Mouse (Mus musculus): ENCODE measurements at regions not wholly inside any gene's neighbourhood (a gene's known extent, or its start where the extent isn't known, plus 50 kb on each side); places are given as distances from the start of the nearest gene placed in this dataset.

DNA sequence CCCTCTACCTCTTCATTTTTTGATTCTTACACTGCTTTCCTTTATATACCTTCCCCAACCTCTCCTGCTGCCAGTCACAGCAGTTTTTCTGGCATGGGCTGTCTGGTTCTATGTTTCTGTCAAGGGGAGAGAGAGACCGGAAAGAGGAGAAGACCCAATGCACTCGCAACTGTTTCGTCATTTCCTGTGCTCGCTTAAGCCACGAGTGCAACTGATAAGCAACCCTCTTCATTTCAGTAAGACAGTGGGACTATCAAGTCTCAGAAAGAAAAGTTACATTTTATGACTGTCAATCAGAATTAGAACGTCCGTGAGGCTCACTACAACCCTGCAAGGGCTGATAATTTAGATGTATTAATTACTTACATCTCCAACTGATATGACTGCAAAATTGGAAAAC lies 312.2 kb downstream of the Etnk1 start:
- in situ Hi-C loops (cut with MboI; ENCODE audit: unreplicated experiment in 2 of 2) = no loop called here

DNA sequence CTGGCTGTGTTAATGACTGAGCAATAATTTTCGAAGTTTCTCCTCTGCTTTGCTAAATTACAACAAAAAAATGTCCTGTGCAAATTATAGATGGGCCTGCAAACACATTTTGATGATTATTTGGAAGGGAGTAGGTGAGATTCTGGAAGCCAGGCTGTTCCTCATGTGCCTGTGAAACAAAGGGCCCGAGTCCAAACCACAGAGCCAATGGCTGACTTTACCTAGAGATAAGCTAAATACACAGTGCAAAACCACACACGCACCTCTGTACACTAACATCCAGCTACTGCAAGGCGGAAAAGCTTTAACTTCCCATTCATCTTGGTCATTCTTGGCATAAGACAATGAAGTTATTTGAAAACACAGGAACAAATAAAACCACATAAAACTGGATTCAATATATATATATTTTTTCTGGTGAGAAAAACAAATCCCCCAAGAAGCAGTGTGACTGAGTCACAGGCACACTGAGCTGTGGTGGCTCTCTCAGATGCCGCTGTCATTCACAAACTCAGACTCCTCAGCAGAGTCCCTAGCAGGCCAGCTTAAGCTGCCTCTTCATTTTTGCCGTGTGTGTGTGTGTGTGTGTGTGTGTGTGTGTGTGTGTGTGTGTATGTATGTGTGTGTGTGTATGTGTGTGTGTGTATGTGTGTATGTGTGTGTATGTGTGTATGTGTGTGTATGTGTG lies 312.8 kb downstream of the Etnk1 start:
- in situ Hi-C loops (cut with MboI; ENCODE audit: unreplicated experiment in 2 of 2) = no loop called here

DNA sequence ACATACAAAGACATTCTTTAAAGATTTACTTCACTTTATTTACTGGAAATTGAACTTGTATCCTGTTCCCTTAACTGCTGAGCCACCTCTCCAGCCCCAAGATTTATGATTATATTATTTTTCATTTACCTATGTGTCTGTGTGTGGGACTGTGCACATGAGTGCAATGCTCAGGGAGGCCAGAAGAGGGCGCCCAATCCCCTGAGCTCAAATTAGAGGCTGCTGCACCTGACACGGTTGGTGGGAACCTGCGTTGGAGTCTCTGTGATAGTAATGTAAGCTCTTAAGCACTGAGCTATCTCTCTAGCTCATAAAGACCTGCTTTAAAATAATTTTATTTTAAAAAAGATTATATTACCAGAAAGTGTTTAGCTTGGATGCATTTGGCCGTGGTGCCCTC lies 315.3 kb downstream of the Etnk1 start:
- in situ Hi-C loops (cut with MboI; ENCODE audit: unreplicated experiment in 2 of 2) = no loop called here

DNA sequence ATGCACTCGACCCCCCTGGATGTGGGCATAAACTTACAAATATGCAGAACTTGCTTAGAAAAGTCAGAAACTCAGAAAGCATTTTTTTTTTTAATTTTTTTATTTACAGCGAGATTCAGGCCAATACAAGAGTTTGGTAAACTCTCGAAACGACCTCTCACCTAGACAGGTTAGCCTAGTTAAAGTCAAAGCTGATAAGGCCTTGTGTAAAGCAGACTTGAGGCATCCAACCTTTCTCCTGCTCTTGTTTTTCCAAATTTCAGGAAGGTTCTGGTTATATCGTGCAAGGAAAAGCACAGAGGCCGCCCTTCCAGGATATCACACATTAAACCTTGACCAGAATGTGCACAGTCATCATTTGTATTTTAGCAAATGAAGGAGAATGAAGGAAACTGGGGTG lies 315.8 kb downstream of the Etnk1 start:
- in situ Hi-C loops (cut with MboI; ENCODE audit: unreplicated experiment in 2 of 2) = no loop called here

DNA sequence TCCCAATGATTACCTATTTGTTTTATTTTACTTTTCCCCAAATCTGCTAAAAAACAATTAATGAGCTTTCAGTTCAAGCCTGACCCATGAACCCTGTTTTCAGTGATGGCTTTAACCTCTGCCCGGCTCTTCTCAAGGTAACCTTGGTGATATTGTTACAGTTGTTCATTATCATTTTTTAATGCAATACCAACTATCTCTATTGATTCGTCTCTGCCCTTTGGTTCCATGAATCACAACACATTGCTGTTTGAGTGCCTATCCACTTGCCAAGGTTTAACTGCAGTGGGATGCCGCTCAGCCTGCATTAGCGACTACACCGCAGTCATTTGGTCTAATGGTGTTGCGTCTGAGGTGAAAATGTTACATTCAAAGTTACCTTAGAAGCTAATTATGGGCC lies 317.9 kb downstream of the Etnk1 start:
- in situ Hi-C loops (cut with MboI; ENCODE audit: unreplicated experiment in 2 of 2) = no loop called here

DNA sequence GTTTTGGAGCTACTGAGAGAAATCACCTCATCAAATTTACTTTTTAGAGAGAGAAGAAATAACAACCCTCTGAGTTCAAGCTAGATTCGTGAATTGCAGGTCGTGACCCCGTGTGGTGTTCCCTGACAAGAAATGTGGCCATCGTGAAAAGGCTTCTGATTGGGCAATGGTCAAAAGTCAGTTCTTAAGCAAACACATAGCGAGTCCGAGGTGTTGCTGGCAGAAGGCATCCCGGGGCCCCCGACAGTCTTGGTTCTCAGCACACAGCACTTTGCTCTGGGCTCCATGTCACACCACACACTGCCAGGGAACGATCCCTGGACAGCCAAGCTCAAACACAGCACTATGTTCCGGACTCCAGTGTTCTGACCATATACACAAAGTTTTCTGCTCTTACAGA lies 320.0 kb downstream of the Etnk1 start:
- in situ Hi-C loops (cut with MboI; ENCODE audit: unreplicated experiment in 2 of 2) = no loop called here

DNA sequence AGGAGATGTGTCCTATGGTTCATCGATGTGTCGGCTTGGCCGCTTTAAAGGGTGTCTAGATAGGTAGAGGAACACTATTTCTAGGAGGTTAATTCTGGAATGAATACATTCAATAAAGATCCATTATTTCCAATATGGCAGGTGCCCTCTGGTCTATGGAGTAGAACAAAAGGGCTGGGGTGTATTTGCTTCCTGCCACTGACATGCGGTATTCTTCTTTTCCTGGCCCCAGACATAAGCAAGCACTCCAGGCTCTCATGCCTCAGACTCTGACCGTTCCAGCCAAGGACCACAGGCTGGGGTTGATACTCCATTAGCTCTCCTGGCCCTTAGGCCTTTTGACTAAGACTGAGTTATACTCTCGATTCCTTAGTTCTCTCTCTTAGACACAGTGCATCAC lies 323.0 kb downstream of the Etnk1 start:
- in situ Hi-C loops (cut with MboI; ENCODE audit: unreplicated experiment in 2 of 2) = no loop called here

GRCm38 (mm10) chr6:143491380-143491779 lies 324.4 kb downstream of the Etnk1 start:
- in situ Hi-C loops (cut with MboI; ENCODE audit: unreplicated experiment in 2 of 2) = no loop called here

GRCm38 (mm10) chr6:143493543-143493942 lies 326.5 kb downstream of the Etnk1 start:
- in situ Hi-C loops (cut with MboI; ENCODE audit: unreplicated experiment in 2 of 2) = no loop called here

DNA sequence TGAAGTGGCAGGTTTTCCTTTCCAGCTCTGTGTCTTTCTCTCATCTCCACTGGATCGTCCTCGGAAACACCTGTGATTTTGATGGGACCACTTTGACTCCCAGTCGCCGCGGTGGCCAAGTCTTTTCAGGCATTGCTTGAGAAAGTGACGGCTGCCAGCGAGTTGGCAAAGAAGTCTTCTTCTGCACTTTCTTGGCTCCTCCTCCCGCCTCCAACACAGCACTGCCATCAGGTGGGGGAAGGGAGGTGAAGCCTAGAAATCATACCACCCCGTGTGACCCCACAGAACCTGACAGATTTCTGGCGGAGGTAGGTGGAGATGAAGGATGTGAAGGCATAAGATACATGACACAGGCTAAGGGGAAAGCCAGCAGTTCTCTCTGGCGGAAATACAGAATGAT lies 327.3 kb downstream of the Etnk1 start:
- in situ Hi-C loops (cut with MboI; ENCODE audit: unreplicated experiment in 2 of 2) = no loop called here

GRCm38 (mm10) chr6:143494886-143495285 lies 327.9 kb downstream of the Etnk1 start:
- in situ Hi-C loops (cut with MboI; ENCODE audit: unreplicated experiment in 2 of 2) = no loop called here

- in situ Hi-C loops (cut with MboI; ENCODE audit: unreplicated experiment in 2 of 2) = no loop called here
Observed at GRCm38 (mm10) chr6:143498764-143499163, 331.7 kb downstream of the Etnk1 start.

GRCm38 (mm10) chr6:143499259-143500043 lies 332.4 kb downstream of the Etnk1 start:
- in situ Hi-C loops (cut with MboI; ENCODE audit: unreplicated experiment in 2 of 2) = no loop called here

DNA sequence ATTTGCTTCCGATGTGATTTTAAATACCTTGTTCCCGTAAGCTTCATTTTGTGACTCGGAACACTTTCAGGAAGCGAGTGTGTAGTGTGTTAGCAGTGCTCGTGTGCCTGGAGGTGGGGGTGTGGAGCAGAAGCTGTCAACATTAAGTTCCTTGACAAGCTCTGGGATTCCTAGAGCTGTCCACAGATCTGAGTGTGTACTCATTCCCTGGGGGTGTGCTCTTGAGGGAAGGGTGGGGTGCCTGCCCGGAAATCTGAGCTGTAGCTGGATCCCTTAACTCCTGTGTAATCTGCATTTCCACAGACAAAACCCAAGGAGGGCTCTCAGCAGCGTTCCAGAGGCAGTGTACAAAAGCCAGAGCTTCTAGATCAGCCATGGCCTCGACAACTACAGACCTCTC lies 335.8 kb downstream of the Etnk1 start:
- in situ Hi-C loops (cut with MboI; ENCODE audit: unreplicated experiment in 2 of 2) = no loop called here

- in situ Hi-C loops (cut with MboI; ENCODE audit: unreplicated experiment in 2 of 2) = no loop called here
Observed at GRCm38 (mm10) chr6:143503953-143504352, 336.9 kb downstream of the Etnk1 start.

DNA sequence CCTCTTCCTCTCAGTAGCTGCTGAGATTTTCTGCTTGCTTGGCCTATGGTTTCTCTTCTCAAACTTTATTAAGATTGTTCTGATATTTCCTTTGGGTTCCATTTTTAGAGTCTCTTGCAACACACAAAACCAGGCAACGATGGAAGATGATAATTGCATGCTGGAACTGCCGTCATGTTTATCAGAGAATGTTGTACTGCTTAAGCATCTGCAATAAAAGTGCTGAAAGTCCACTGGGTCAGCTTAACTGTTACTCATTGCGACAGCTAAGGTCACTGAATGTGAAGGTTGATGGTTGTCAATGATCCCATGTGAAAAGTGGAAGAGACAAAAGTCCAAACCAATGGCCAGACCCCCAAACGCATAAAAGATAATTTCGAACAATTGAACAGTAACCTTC lies 346.4 kb downstream of the Etnk1 start:
- in situ Hi-C loops (cut with MboI; ENCODE audit: unreplicated experiment in 2 of 2) = no loop called here

DNA sequence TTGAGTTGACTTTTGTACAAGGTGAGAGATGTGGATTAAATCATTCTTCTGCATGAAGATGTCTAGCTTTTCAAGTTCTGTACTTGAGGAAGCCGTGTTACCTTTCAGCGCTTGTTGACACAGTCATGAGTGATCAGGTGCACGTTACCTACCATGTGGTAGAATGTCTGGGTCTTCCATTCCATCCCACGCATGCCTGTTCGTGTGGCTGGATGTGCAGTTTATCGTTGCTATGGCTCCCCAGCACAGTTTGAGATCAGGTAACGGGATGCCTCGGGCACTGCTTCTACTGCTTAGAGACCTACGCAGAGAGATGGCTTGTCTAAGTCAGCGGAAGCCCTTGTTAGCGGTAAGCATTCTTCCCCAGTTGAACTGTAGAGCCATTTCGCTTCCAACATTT lies 348.1 kb downstream of the Etnk1 start:
- in situ Hi-C loops (cut with MboI; ENCODE audit: unreplicated experiment in 2 of 2) = no loop called here

DNA sequence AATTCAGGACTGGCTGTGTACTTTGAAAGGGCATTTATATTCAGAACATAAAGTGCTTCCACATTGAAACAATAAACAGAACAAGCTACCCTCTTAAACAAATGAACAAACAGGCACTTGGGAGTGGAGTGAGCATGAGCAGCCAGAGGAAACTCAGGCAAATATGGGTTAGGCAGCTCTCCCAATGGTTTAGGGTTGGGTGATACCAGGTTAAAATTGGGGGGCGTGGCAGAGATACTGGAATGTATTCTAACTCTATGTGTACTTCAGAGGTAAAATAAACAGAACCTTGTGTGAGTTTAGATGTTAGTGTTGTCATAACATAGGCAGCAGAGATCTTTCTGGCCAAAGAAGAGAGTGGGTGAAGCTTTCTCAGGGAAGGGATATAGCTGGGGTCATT lies 349.7 kb downstream of the Etnk1 start:
- in situ Hi-C loops (cut with MboI; ENCODE audit: unreplicated experiment in 2 of 2) = no loop called here

GRCm38 (mm10) chr6:143518476-143518875 lies 351.5 kb downstream of the Etnk1 start:
- in situ Hi-C loops (cut with MboI; ENCODE audit: unreplicated experiment in 2 of 2) = no loop called here

- in situ Hi-C loops (cut with MboI; ENCODE audit: unreplicated experiment in 2 of 2) = no loop called here
Observed at GRCm38 (mm10) chr6:143519668-143520067, 352.6 kb downstream of the Etnk1 start.

- in situ Hi-C loops (cut with MboI; ENCODE audit: unreplicated experiment in 2 of 2) = no loop called here
Observed at GRCm38 (mm10) chr6:143525092-143525491, 358.1 kb downstream of the Etnk1 start.

DNA sequence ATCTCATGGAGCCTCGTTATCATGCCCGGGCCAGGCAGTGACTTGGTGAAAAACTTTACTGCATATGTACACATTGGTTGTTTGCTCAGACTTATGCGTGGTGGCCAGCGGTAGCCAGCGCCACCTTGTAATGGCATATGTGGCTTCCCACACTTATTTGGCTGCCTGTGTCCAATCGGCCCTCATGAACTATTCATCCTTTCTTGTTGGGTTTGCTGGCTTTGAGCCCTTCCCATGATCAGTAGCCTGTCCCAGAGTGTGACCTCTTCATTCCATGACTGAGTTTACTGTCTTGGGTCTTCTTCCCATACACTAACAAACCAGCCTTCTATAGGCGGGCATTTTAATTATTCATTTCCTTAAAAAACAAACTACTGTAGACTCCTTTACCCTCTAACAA lies 361.9 kb downstream of the Etnk1 start:
- in situ Hi-C loops (cut with MboI; ENCODE audit: unreplicated experiment in 2 of 2) = no loop called here
